Mouse (Mus musculus): ENCODE results near the gene Adarb1.

The Adarb1 gene

DNA sequence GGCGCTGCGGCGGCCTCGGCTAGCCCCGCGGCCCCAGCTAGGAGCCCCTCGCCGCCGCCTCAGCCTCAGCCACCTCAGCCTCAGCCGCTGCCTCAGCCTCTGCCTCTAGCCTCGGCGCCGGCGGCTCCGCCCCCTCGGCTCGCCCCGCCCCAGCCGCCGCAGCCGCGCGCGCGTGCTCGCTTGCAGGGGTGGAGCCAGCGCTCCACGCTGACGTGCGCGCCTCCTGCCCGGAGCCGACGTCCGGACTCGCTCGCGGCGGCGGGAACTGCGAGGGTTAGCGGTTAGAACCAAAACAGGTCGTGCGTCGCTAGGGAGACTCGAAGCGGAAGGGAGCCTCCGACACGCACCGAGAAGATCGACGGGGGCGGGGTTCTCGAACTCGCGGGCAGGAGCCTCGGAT lies at the start of gene Adarb1:
Gene Adarb1 (minus strand): TSS at position 133 of the 400 bp plus-strand sequence.
- peak; percentile 91 for DNase-seq (ENCODE audit: extremely low read depth, insufficient read length, low spot score)

DNA sequence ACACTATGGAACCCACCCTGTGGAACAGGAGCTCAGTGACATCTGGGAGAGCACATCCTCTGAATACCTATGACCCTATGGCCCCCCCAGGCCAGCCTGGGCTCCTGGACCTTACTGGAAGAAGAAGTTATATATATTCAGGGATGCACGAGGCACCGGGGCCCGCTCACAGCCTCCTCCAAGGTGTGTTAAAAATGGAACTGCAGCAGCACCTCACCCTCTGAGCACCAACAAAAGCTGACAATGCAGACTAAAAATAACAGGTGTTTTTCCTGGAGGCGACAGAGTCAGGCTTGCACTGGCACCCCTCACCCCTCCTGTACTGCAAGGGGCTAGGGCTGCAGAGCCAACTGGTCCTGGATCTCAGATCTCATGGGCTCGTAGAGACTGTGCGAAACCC lies 49.3 kb upstream of the Adarb1 start:
- DNase-seq (ENCODE audit: extremely low read depth, insufficient read length, low spot score): no peak

DNA sequence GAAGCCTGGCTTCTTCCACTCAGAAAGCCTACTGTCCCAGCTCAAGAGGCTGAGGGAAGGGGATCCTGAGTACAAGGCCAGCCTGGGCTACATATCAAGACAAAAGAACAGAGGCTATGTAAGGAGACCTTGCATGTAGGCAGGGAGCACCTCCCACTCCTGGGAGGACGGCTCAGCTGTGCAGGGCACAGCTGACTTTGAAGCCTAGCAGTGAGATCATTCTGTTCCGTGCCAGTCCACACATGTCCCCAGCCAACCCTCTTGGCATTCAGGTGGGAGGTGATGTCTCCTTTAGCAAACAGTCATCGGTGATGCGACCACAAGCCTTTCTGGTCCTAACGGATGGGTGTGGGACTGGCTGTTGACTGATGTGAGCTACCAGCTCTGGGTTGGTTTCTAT lies 47.8 kb upstream of the Adarb1 start:
- DNase-seq (ENCODE audit: extremely low read depth, insufficient read length, low spot score): no peak

DNA sequence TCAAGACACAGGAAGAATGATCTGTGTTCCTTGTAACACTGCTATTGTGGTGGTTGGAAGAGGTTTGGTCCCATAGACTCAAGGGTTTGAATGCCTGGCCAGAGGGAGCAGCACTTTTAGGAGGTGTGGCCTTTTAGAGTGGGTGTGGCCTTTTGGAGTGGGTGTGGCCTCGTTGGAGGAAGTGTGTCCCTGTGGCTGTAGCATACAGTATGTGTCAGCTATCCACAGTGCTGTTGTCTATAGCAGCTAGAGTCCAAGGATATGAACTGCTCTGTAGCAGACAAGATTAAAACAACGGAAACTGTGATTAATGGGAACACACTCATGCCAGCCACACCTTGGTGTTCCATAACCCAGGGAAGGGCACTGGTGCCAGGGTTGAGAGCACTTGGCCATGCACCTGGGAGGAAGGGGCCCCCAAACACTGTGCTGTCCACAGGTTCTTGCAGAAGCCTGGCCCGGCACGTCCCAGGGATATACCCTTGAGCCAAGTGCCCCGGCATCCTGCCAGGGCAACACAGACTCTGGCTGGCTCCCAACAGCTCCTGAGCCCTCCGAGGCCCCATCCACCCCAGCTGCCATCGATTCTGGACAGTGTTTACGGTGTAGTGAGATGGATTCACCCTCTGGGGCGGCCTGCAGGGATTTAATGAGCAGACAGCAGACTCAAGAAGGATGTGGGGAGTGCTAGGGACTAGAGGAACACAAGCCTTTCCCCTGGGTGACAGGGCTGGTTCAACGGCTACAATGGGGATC lies 46.3 kb upstream of the Adarb1 start:
- no peak for DNase-seq (ENCODE audit: extremely low read depth, insufficient read length, low spot score)

DNA sequence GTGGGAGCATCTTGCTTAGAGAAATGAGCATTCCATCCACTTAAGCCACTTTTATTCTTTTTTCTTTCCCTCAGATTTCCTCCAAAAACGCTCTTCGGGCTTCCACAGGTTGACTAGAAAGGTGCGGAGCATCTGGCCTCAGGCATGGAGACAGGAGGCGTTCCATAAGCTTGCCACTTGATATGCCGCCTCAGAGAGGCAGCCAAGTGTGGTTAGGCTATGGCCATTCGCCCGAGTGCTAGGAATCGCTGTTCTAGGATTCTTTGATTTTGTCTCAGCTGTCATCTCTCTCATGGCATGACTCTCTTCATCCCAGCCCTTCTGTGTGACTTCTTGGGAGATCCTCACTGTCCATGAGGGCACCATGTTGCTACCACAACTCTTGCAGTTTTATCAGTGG lies 43.1 kb upstream of the Adarb1 start:
- no peak for DNase-seq (ENCODE audit: extremely low read depth, insufficient read length, low spot score)

DNA sequence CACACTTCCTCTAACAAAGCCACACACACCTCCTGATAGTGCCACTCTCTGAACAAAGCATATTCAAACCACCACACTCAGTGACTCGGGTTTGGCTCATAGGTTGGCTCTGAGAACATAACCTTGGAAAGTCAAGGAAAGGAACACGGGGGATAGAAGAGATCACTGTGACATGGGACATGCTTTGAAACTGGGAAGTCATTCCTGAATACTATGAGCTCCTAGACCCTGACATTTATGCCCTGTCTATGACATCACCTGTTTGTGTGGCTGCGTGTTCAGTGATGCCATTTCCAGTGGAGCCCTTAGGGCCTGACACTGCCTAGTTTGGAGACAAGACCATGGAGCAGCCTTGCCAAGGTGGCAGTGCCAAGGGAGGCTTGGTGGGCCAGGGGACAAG lies 39.6 kb upstream of the Adarb1 start:
- no peak for DNase-seq (ENCODE audit: extremely low read depth, insufficient read length, low spot score)

DNA sequence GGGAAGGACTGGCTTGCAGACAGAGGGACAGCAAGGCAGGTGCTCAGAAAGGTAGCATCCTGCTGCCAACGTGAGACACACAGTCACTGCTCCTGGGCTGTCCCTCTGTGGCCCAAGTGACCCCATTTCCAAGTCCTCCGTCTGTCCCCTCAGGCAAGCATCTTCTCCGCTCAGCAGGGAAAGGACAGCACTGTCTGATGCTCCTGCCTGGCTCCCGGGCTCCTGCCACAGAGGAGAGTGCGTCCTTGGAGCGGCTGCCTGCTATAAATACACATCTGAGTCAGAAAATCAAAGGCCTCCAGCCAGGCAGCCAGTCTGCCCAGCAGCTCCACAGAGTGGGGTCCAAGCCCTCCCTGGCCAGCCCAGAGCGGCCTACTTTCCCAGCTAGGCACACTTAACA lies 38.4 kb upstream of the Adarb1 start:
- DNase-seq (ENCODE audit: extremely low read depth, insufficient read length, low spot score): no peak

DNA sequence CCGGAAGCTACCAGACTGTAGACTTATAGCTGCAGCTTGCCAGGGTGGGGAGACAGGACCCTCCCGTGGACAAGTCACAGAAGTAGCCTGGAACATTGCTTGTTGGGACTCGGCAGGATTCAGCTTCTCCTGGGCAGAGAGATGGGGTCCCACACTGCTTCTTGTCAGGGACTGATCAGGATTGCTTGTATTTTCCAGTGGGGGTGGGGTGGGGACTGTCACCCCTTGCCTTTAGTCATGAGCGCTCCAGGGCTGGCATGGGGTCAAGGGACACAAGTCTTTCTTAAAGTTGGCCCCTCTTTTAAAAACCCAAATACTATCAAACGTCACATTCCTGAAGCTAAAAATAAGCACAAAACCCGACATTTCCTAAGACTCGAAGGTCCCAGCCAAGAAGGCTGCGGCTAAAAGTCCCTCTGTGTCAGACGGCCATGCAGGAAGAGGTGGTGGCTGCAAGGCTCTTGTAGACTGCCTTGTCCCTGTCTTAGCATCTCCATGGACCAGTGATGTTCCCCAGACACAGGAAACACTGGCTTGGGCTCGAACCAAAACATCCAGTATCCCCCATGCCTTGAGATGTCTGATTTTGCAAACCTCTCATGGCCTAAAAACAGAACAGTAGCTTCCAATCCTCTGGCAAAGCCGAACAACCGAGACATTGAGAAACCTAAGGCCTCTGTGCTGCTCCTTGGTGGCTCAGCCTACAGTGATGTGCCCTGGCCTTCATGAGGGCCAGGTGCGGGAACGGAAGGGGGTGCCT lies 37.4 kb upstream of the Adarb1 start:
- no peak for DNase-seq (ENCODE audit: extremely low read depth, insufficient read length, low spot score)

DNA sequence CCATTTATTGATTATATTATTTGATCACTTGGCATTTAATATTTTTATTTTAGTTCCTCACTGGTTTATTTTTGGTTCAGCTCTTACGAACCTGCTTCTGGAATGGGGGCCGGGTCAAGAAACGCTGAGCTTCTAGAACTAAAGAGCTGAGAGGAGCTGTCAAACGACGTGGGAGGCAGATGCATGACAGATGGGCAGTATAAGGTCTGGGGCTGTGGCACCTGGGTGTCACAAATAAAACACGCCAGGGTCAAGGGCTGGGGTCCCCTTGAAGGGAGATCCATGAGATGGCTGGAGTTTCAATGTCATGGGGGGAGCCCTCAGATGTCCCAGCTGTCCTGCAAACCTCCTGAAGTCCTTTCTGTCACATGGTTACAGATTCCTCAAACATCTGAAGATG lies 36.7 kb upstream of the Adarb1 start:
- no peak for DNase-seq (ENCODE audit: extremely low read depth, insufficient read length, low spot score)

DNA sequence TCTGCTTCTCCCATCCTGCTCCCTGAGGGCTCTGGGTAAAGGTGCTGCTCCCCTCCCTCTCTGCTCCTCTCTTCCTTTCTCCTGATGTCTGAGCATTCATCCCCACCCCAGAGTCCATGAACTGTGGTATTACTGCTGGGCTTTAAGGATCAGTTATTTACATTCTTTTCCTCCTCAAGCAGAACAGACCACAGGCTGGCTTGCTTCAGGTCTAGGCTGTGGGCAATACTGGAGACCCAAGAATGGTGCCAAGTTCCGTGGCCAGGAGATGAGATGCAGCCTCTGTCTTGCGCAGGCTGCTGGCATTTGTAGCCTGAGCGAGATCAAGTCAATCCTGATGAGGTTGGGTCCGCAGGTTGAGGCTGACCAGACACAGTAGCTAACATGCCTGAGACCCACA lies 33.8 kb upstream of the Adarb1 start:
- no peak for DNase-seq (ENCODE audit: extremely low read depth, insufficient read length, low spot score)

DNA sequence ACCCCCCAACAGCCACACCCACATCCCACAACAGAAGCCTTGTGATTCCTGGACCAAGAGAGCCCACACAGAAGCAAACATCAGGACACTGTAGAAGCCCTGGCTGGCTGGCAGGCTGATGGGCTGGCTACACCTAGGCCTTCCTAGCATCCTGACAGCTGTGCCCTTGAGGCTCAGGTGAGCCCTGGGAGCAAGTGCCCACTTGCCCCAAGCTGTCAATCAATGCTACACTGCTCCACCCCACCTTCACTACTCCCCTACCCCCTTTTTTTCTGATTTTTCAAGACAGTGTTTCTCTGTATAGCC lies 32.0 kb upstream of the Adarb1 start:
- DNase-seq (ENCODE audit: extremely low read depth, insufficient read length, low spot score): no peak

DNA sequence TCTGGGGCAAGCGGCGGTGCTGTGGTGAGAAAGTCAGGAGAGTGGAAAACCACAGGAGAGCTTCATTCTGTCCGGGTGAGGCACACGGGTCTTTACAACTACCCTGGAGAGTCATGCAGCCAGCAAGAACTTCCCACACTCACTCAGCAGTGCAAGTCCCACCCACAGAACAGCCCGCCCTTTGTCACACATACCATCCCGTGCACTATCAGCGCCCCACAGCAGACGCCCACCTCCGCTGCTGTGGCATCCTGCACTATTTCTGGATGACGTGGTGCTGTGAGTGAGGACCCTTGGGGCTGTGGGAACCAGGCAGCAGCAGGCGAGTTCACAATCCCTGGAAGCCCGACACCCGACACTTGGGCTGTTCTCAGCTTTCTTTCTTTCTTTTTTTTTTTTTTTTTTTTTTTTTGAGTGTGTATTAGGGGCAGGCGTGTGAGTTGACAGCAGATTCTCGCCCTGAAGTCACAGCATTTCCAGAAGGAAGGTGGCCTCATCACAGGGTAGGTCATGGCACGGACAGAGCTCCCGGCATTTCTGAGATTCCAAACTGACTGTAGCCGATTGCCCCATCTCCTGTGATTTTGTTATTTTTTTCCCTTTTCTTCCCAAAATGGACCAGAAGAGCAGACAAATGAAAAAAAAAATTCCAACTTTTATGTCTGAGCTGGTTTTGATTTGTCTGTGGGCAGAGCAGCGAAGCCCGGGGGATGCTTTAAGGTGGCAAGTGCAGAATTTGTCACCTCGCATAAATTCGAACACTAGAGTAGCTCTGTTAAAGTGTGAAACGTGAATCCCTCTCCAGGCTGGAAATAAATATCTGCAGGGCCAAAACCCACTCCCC lies 31.5 kb upstream of the Adarb1 start:
- DNase-seq (ENCODE audit: extremely low read depth, insufficient read length, low spot score): peak; percentile 55

DNA sequence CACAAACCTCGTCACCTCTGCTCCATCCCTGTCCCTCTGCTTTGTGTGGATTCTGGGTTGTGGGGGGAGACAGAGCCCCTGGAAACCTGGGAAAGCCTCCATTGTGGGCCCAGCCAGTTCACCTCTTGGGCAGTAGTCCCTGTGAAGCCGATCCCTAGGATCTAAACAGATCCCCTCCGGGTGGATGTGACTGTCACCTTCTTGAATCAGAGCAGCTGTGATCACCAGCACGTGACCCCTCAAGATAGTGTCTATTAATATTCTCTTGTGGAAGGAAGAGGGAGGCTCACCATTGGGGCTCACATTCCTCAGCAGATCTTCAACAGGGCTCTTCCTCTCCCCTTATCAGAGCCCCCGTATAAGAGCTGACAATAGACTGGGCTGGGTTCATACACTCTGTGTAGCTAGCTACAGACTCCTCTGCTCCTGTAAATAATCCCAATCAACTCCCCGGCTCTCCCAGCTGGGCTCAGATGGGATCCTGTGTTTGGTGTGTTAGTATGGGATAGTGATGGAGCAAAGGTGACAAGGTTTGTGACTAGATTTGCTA lies 30.7 kb upstream of the Adarb1 start:
- no peak for DNase-seq (ENCODE audit: extremely low read depth, insufficient read length, low spot score)

DNA sequence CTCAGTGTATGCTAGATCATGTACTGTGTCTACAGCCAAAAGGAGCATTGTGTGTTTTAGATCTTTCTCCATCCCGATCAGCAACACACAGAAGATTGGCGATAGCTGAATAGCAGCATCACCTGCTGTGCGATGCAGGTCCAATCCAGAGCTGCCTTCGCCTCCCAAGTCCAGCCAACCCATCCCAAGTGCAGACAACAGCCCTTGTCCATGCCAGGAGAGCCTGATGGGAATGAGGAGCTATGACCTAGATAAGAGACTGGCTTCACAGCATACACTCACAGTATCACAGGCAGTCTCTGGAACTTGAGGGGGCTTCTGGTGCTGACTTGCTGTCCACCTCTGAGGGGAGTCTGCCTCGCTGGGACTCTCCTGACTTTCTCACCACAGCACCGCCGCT lies 30.1 kb upstream of the Adarb1 start:
- no peak for DNase-seq (ENCODE audit: extremely low read depth, insufficient read length, low spot score)

DNA sequence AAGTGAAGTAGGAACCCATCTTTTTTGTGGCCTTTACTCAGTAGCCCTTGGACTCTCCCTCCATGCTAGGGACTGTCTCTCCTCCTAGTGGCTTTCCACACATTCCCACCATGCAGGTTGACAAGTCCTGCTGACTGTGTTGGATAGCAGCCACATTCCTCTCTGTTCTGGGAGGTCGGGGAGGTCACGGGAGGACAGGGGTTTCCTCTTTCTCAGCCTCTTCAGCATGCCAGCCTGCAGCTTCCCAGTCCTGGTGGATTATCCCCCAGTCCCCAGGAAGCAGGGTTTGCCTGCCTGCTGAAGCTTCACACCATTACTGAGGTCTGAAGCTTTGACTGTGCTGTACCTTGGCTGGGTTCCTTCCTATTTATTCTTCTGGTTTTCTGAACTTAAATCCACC lies 29.7 kb upstream of the Adarb1 start:
- no peak for DNase-seq (ENCODE audit: extremely low read depth, insufficient read length, low spot score)

DNA sequence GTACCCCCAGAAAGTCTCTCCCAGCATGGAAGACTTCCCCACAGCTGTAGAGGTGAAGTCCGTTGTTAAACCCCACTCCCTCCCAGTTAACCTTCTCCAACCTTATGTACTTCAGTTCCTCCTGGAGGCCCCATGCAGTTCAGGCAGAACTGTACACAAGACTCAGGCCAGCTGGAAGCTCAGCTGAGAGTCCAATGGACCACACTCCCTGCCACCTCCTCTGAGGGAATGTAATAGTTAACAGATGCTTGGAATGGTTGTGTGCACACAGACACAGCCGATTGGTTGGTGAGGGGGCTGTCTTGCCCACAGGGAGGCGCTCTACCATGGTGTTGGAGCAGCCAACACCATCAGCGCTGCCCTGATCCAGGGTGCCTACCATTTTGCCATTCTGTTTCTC lies 24.2 kb upstream of the Adarb1 start:
- DNase-seq (ENCODE audit: extremely low read depth, insufficient read length, low spot score): no peak

DNA sequence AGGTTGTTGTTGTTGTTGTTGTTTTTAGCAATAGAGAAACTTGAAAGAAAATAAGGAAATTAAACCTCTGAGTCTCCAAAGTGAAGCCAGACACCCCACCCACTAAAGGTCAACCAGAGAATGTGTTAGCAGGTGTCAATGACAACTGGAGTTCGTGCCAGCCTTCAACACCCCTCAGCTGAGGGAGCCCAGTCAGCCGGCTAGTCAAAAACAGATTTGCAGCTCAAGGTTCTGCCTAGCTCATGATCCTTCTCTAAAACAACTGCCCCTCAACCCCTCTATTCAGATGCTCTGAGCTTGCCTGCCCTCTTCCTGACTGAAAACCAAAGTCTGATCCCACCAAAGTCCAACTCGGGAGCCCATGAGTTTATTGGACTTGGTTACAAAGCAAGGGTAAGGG lies 23.7 kb upstream of the Adarb1 start:
- no peak for DNase-seq (ENCODE audit: extremely low read depth, insufficient read length, low spot score)

DNA sequence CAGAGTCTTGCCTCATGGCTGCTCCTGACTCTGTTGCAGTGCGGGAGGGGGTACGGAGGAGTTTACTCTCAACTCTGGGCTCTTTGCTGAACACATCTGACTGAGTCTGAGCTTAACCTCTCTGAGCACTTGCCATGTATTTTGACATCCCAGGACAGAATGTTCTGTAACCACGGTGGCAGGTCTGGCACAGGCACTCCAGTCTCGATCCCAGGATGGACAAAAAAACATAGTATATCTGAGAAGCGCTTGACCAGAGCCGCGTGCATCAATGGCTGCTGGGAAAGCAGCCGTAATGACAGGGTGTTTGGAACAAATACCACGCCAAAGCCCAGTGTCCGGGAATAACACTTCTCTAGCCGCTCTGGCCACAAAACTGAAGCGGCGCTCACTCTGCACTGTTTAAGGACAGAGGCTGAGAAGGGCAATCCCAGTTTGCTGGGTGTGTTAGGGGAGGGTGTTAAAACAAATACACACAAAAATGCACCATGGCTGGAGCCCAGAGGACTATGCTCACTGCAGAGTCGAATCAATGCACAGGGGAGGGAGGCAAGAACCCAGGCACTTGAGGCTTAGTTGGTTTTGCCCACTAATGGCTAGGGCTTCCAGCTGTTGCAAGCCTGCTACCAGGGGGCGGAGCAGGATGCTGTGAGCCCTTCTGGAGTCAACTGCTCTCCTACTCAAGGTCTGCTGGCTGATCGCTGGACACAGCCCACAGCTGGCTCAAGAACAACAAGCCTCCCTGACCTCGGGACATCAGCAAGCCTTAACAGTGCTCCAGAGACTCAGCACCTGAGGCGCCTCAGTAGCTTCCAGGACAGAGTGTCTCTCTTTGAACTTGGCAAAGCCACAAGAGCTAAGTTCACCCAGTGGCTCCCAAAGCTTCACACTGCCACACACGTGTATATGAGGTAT lies 23.0 kb upstream of the Adarb1 start:
- DNase-seq (ENCODE audit: extremely low read depth, insufficient read length, low spot score): no peak

DNA sequence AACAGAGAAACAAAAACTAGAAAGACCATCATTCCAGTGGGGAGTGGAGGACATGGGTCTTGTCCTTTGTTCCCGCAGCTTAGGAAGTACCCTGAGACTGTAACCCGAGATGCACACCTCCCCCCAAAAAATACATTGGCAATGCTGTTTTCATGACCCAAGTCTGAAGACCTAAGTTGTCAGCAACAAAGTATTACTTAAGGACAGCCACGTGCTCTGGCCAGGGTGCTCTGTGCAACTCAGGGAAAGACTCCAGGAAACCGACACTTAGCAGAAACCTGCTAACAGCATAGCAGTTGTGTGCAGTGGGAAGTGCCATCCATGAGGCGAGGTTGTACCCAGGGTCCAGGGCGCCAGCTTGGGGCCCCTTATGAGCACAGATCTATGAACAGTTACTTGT lies 22.2 kb upstream of the Adarb1 start:
- DNase-seq (ENCODE audit: extremely low read depth, insufficient read length, low spot score): no peak

DNA sequence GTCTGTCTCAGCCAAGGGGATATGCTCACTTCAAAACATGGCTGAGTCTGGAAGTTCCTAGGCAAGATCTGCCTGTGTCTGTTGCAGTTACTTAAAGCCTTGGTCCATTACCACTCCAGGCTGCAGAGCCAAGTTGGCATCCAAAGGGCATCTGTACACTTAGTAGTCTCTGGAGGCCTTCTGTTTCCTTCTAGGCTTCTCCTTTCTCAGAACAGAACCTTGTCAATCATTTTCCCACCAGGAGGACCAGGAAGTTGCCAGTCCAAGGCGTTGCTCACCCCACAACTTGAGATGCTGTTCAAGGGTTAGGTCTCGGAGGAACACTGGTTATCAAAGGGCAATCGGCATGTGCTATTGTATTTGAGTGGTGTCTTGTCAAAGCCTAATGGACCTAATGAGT lies 21.0 kb upstream of the Adarb1 start:
- DNase-seq (ENCODE audit: extremely low read depth, insufficient read length, low spot score): no peak
